Mouse (Mus musculus) liver, embryonic 12.5 days (tissue): Measurements from ENCODE around the gene Olfr509. TPM values are rescaled to one million over a fixed set of nuclear protein-coding genes. Genes with fewer than 3 reads are reported as not detected.

ENCODE experiments used
- polyA plus RNA-seq: library from polyadenylated mRNA; unstranded; fragments of >200 nt; fragmentation: Nextera tagmentation; extraction: Ambion mirVana; gene quantifications from 2 replicates; pipeline ENCODE4 v1.2.1, GENCODE M21; 2016

Olfr509 gene
- polyA plus RNA-seq, 1 experiment from 2014 or later: not detected

Other genes starting within 250 kb of the Olfr509 start
- gene Olfr497, start 231.5 kb downstream of the Olfr509 start, polyA plus RNA-seq: not detected in 2 replicates
- not detected in 2 replicates for gene Olfr498, start 186.6 kb downstream of the Olfr509 start, polyA plus RNA-seq
- not detected in 2 replicates for gene Olfr502, start 126.8 kb downstream of the Olfr509 start, polyA plus RNA-seq
- gene Olfr503, start 107.4 kb downstream of the Olfr509 start, polyA plus RNA-seq: not detected in 2 replicates
- not detected in 2 replicates for gene Olfr504, start 86.1 kb downstream of the Olfr509 start, polyA plus RNA-seq
- not detected in 2 replicates for gene Olfr506, start 41.1 kb downstream of the Olfr509 start, polyA plus RNA-seq
- not detected in 2 replicates for gene Olfr507, start 30.1 kb downstream of the Olfr509 start, polyA plus RNA-seq
- not detected in 2 replicates for gene Olfr508, start 21.9 kb downstream of the Olfr509 start, polyA plus RNA-seq
- gene Olfr510, start 14.5 kb upstream of the Olfr509 start, polyA plus RNA-seq: not detected in 2 replicates
- gene Olfr512, start 61.4 kb upstream of the Olfr509 start, polyA plus RNA-seq: not detected in 2 replicates
- not detected in 2 replicates for gene Olfr513, start 99.1 kb upstream of the Olfr509 start, polyA plus RNA-seq
- not detected in 2 replicates for gene Olfr514, start 174.1 kb upstream of the Olfr509 start, polyA plus RNA-seq
- not detected in 2 replicates for gene Olfr516, start 198.6 kb upstream of the Olfr509 start, polyA plus RNA-seq
- not detected in 2 replicates for gene Olfr517, start 220.5 kb upstream of the Olfr509 start, polyA plus RNA-seq
- not detected in 2 replicates for gene Olfr518, start 233.1 kb upstream of the Olfr509 start, polyA plus RNA-seq
- not detected in 2 replicates for gene Olfr519, start 242.5 kb upstream of the Olfr509 start, polyA plus RNA-seq